Mouse (Mus musculus) bone marrow macrophage, adult 2 months (primary cell): Measurements from ENCODE around the gene Il4.

Experiments
- CTCF ChIP-seq: IDR thresholded peaks from 2 replicates; pipeline ENCODE4 v1.5.1; 2012; ENCODE audit warnings: low read depth, mild to moderate bottlenecking, low read length, moderate library complexity
- POLR2A ChIP-seq: IDR thresholded peaks from 2 replicates; pipeline ENCODE4 v1.6.1; 2012; ENCODE audit warnings: mild to moderate bottlenecking, low read depth, low read length, borderline replicate concordance

DNA sequence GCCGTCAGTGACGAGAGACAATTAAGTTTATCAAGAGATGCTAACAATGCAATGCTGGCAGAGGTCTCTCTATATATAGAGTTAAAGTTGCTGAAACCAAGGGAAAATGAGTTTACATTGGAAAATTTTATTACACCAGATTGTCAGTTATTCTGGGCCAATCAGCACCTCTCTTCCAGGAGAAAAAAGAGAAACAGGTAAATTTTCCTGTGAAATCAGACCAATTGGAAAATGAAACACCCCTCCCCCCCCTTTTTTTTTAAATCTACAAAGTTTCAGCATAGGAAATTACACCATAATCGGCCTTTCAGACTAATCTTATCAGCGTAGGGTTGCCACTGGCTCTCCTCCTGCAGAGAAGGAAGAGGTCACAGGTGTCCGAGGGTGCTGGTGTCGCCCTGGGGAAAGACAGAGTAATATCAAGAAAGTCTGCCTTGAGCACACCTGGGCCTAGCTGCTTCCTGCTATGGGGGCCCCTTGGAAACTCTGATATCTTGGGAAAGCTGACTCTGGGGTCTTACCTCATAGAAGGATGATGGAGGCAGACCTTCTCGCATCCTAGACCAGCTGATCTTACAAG, at the start of gene Il4:
- TF ChIP-seq CTCF: no peak
- TF ChIP-seq POLR2A: no peak
